Mouse (Mus musculus) regulatory T cell (primary cell): ENCODE measurements around the gene Nlrc4.

Experiments used
- in situ Hi-C: fragments of 300-600 bp; cut with MboI, MseI; formaldehyde crosslinking; loops from one replicate; pipeline ENCODE4 v1.15.1; 2025; ENCODE audit warnings: high pct_unique_total_duplicates

The Nlrc4 gene

GRCm38 (mm10) chr17:74458711-74459408 is at the start of gene Nlrc4:
Gene Nlrc4, minus strand, starts transcription at chr17:74459142.
- in situ Hi-C loops, result loop anchor here (25.0 kb wide), 1 partner anchor 972 kb away; no protein-coding TSS in a partner anchor

GRCm38 (mm10) chr17:74508600-74508999 is 49.7 kb upstream of the Nlrc4 start:
- in situ Hi-C loops, result no loop called here

GRCm38 (mm10) chr17:74507934-74508333 is 49.0 kb upstream of the Nlrc4 start:
- in situ Hi-C loops, result no loop called here

GRCm38 (mm10) chr17:74501085-74501484 is 42.1 kb upstream of the Nlrc4 start:
- in situ Hi-C loops, result no loop called here

- in situ Hi-C loops, result no loop called here
Observed at GRCm38 (mm10) chr17:74500204-74500603, 41.3 kb upstream of the Nlrc4 start.

GRCm38 (mm10) chr17:74491565-74491964 is 32.6 kb upstream of the Nlrc4 start:
- in situ Hi-C loops, result no loop called here

- in situ Hi-C loops, result loop anchor here (5.0 kb wide), 1 partner anchor 88 kb away; no protein-coding TSS in a partner anchor
Observed at GRCm38 (mm10) chr17:74489901-74490220, 30.9 kb upstream of the Nlrc4 start.

- in situ Hi-C loops, result loop anchor here (5.0 kb wide), 1 partner anchor 87 kb away; no protein-coding TSS in a partner anchor
Observed at GRCm38 (mm10) chr17:74489024-74489900, 30.3 kb upstream of the Nlrc4 start, which contains the start of gene Yipf4. Gene Yipf4, plus strand, starts transcription at chr17:74489493.

- in situ Hi-C loops, result no loop called here
Observed at GRCm38 (mm10) chr17:74480361-74481069, 21.6 kb upstream of the Nlrc4 start.

GRCm38 (mm10) chr17:74470133-74470532 is 11.2 kb upstream of the Nlrc4 start:
- in situ Hi-C loops, result loop anchor here (25.0 kb wide), 1 partner anchor 983 kb away; no protein-coding TSS in a partner anchor

- in situ Hi-C loops, result loop anchor here (25.0 kb wide), 1 partner anchor 981 kb away; no protein-coding TSS in a partner anchor
Observed at GRCm38 (mm10) chr17:74467981-74468380, 9.0 kb upstream of the Nlrc4 start.

- in situ Hi-C loops, result loop anchor here (25.0 kb wide), 1 partner anchor 976 kb away; no protein-coding TSS in a partner anchor
Observed at GRCm38 (mm10) chr17:74463510-74463909, 4.6 kb upstream of the Nlrc4 start.

- in situ Hi-C loops, result loop anchor here (25.0 kb wide), 1 partner anchor 971 kb away; no protein-coding TSS in a partner anchor
Observed at GRCm38 (mm10) chr17:74457972-74458677, 817 bp downstream of the Nlrc4 start.

- in situ Hi-C loops, result loop anchor here (25.0 kb wide), 1 partner anchor 970 kb away; no protein-coding TSS in a partner anchor
Observed at GRCm38 (mm10) chr17:74456825-74457224, 2.1 kb downstream of the Nlrc4 start.

GRCm38 (mm10) chr17:74455426-74455825 is 3.5 kb downstream of the Nlrc4 start:
- in situ Hi-C loops, result loop anchor here (25.0 kb wide), 1 partner anchor 968 kb away; no protein-coding TSS in a partner anchor

- in situ Hi-C loops, result loop anchor here (5.0 to 25.0 kb wide), 2 partner anchors 63 to 967 kb away; no protein-coding TSS in a partner anchor
Observed at GRCm38 (mm10) chr17:74454660-74455059, 4.3 kb downstream of the Nlrc4 start.

- in situ Hi-C loops, result loop anchor here (5.0 to 25.0 kb wide), 2 partner anchors 63 to 967 kb away; no protein-coding TSS in a partner anchor
Observed at GRCm38 (mm10) chr17:74453928-74454327, 5.0 kb downstream of the Nlrc4 start.

GRCm38 (mm10) chr17:74449776-74450175 is 9.2 kb downstream of the Nlrc4 start:
- in situ Hi-C loops, result loop anchor here (5.0 to 25.0 kb wide), 2 partner anchors 68 to 962 kb away; no protein-coding TSS in a partner anchor

GRCm38 (mm10) chr17:74440486-74440885 is 18.5 kb downstream of the Nlrc4 start:
- in situ Hi-C loops, result no loop called here

- in situ Hi-C loops, result no loop called here
Observed at GRCm38 (mm10) chr17:74437762-74438161, 21.2 kb downstream of the Nlrc4 start.
